Mouse (Mus musculus) intestine, postnatal 0 days (tissue): ENCODE data around the gene Larp1b. TPM values are rescaled to one million over a fixed set of nuclear protein-coding genes. Genes with fewer than 3 reads are reported as not detected.

Experiments
- ATAC-seq: fragments of 200-750 bp; cut with Nextera tagmentation; 2 replicates; pipeline ENCODE4 v1.8.0; 2017; ENCODE audit warnings: mild to moderate bottlenecking, moderate TSS enrichment, moderate library complexity
- H3K27ac ChIP-seq: fragments of 300-500 bp; sonication (generic); 2 replicates; pipeline ENCODE4 v1.5.1; 2014; ENCODE audit warnings: mild to moderate bottlenecking, low read depth, low read length, moderate library complexity
- H3K27me3 ChIP-seq: fragments of 300-500 bp; sonication (generic); replicated peaks from 2 replicates; pipeline ENCODE4 v1.6.1; 2014; ENCODE audit warnings: low read length, mixed read lengths; ENCODE audit not compliant: control insufficient read depth, insufficient read depth
- H3K36me3 ChIP-seq: fragments of 300-500 bp; sonication (generic); 2 replicates; pipeline ENCODE4 v1.6.1; 2014; ENCODE audit warnings: mild to moderate bottlenecking, moderate library complexity; ENCODE audit not compliant: control insufficient read depth, insufficient read depth
- H3K4me1 ChIP-seq: fragments of 300-500 bp; sonication (generic); replicated peaks from 2 replicates; pipeline ENCODE4 v1.6.1; 2014; ENCODE audit warnings: antibody characterized with exemption, low read length, mixed read lengths; ENCODE audit not compliant: control insufficient read depth, insufficient read depth
- H3K4me2 ChIP-seq: fragments of 300-500 bp; sonication (generic); replicated peaks from 2 replicates; pipeline ENCODE4 v1.6.1; 2014; ENCODE audit warnings: low read depth, mild to moderate bottlenecking, moderate library complexity
- H3K4me3 ChIP-seq: fragments of 300-500 bp; sonication (generic); 2 replicates; pipeline ENCODE4 v1.5.1; 2014; ENCODE audit warnings: low read depth, low read length
- H3K9ac ChIP-seq: fragments of 300-500 bp; sonication (generic); 2 replicates; pipeline ENCODE4 v1.6.1; 2014; ENCODE audit warnings: mild to moderate bottlenecking, low read depth, low read length
- H3K9me3 ChIP-seq: fragments of 300-500 bp; sonication (generic); 2 replicates; pipeline ENCODE4 v1.6.1; 2016; ENCODE audit warnings: mixed run types; ENCODE audit not compliant: control insufficient read depth
- CTCF ChIP-seq: sonication (generic); IDR thresholded peaks from 2 replicates; pipeline ENCODE4 v1.5.1; 2016; ENCODE audit warnings: low read depth, mild to moderate bottlenecking, control low read depth, antibody characterized with exemption, moderate library complexity
- WGBS: fragments of 180-500 bp; shearing (Covaris S2); extraction: QIAGEN DNeasy Blood & Tissue Kit; methylation state at CpG from one replicate; pipeline ENCODE4 v1.1.7; 2014; 5-methylcytosine and 5-hydroxymethylcytosine counted together
- polyA plus RNA-seq: library from polyadenylated mRNA; unstranded; fragments of >200 nt; fragmentation: Nextera tagmentation; extraction: Ambion mirVana; gene quantifications from 2 replicates; pipeline ENCODE4 v1.2.1, GENCODE M21; 2015

The Larp1b gene
- polyA plus RNA-seq, 1 experiment from 2014 or later = 24.9 TPM

GRCm38 (mm10) chr3:40987539-40987938, 37.9 kb downstream of the Larp1b start:
- no peak for ATAC-seq
- no peak overlapping the region for H3K4me2 ChIP-seq
- no peaks in the 10 kb centered on the region for H3K27me3 ChIP-seq
- H3K9me3 ChIP-seq = no peaks in the 10 kb centered on the region
- H3K4me3 ChIP-seq = no peak overlapping the region
- H3K36me3 ChIP-seq = no peaks in the 10 kb centered on the region
- no peak for TF ChIP-seq CTCF
- peak overlapping the region; percentile 17; the same call in 1 of the 2 replicates for H3K27ac ChIP-seq
- H3K4me1 ChIP-seq = no peaks in the 10 kb centered on the region
- H3K9ac ChIP-seq = no peak overlapping the region
- 62% methylated on average over 5 of the region's 5 CpGs for WGBS

- TF ChIP-seq CTCF = peak; percentile 58
Observed at GRCm38 (mm10) chr3:40988722-40989121, 39.1 kb downstream of the Larp1b start.

GRCm38 (mm10) chr3:40991541-40991940, 41.9 kb downstream of the Larp1b start:
- Histone ChIP-seq H3K27ac (no peak overlapping the region), H3K4me1 (0 out of 2 replicates have a peak, but pooled peaks cover 4% of the 10 kb centered on the region), H3K4me3 (no peak overlapping the region), H3K9ac (no peak overlapping the region), H3K4me2 (no peak overlapping the region), H3K36me3 (no peaks in the 10 kb centered on the region), H3K9me3 (no peaks in the 10 kb centered on the region), H3K27me3 (no peaks in the 10 kb centered on the region)
- 0 out of 2 replicates have a peak, but pooled peaks have one; percentile 20 for ATAC-seq
- WGBS = 36% methylated on average over 3 of the region's 3 CpGs
- no peak for TF ChIP-seq CTCF

More at GRCm38 (mm10) chr3:40988722-40989121, 39.1 kb downstream of the Larp1b start:
- WGBS = 71% methylated on average over 2 of the region's 2 CpGs
- H3K9ac ChIP-seq = no peak overlapping the region
- no peak overlapping the region for H3K4me2 ChIP-seq
- H3K27me3 ChIP-seq = no peaks in the 10 kb centered on the region
- H3K4me1 ChIP-seq = no peaks in the 10 kb centered on the region
- no peak overlapping the region for H3K27ac ChIP-seq
- H3K4me3 ChIP-seq = no peak overlapping the region
- no peaks in the 10 kb centered on the region for H3K9me3 ChIP-seq
- ATAC-seq = no peak
- H3K36me3 ChIP-seq = no peaks in the 10 kb centered on the region

GRCm38 (mm10) chr3:40995161-40995560, 45.5 kb downstream of the Larp1b start:
- 21% methylated on average over 1 of the region's 1 CpGs for WGBS
- 0 out of 2 replicates have a peak, but pooled peaks cover 4% of the 10 kb centered on the region for H3K4me1 ChIP-seq
- H3K27ac ChIP-seq = no peak overlapping the region; the same call in 1 of the 2 replicates
- no peaks in the 10 kb centered on the region for H3K27me3 ChIP-seq
- H3K4me3 ChIP-seq = no peak overlapping the region
- peak; percentile 82 for ATAC-seq
- no peaks in the 10 kb centered on the region for H3K36me3 ChIP-seq
- no peak overlapping the region for H3K4me2 ChIP-seq
- no peaks in the 10 kb centered on the region for H3K9me3 ChIP-seq
- H3K9ac ChIP-seq = no peak overlapping the region
- TF ChIP-seq CTCF = no peak

- Histone ChIP-seq H3K9me3 (no peaks in the 10 kb centered on the region), H3K27ac (no peak overlapping the region), H3K4me3 (no peak overlapping the region), H3K36me3 (no peaks in the 10 kb centered on the region), H3K27me3 (no peaks in the 10 kb centered on the region), H3K9ac (no peak overlapping the region), H3K4me2 (no peak overlapping the region), H3K4me1 (no peaks in the 10 kb centered on the region)
- TF ChIP-seq CTCF = no peak
- ATAC-seq = no peak
- 82% methylated on average over 8 of the region's 8 CpGs for WGBS
Observed at GRCm38 (mm10) chr3:41009315-41009714, 59.7 kb downstream of the Larp1b start.

- Histone ChIP-seq H3K4me1 (no peaks in the 10 kb centered on the region), H3K4me3 (no peak overlapping the region), H3K4me2 (no peak overlapping the region), H3K9me3 (no peaks in the 10 kb centered on the region), H3K27me3 (no peaks in the 10 kb centered on the region), H3K36me3 (no peaks in the 10 kb centered on the region), H3K27ac (no peak overlapping the region; the same call in 1 of the 2 replicates), H3K9ac (no peak overlapping the region)
- WGBS = 96% methylated on average over 3 of the region's 3 CpGs
- ATAC-seq = no peak
- TF ChIP-seq CTCF = no peak
Observed at GRCm38 (mm10) chr3:41009990-41010389, 60.4 kb downstream of the Larp1b start.

GRCm38 (mm10) chr3:41010701-41011100, 61.1 kb downstream of the Larp1b start:
- Histone ChIP-seq H3K27me3 (no peaks in the 10 kb centered on the region), H3K4me2 (no peak overlapping the region), H3K9me3 (no peaks in the 10 kb centered on the region), H3K4me1 (no peaks in the 10 kb centered on the region), H3K4me3 (no peak overlapping the region), H3K27ac (no peak overlapping the region), H3K36me3 (no peaks in the 10 kb centered on the region), H3K9ac (no peak overlapping the region)
- ATAC-seq = no peak
- no peak for TF ChIP-seq CTCF
- WGBS = 66% methylated on average over 6 of the region's 6 CpGs
